Mouse (Mus musculus) thymus, adult 2 months (tissue): ENCODE data around the gene Olfr821.

Experiments
- CTCF ChIP-seq: fragments of 200-500 bp; IDR thresholded peaks from 2 replicates; pipeline ENCODE4 v1.5.1; 2012; ENCODE audit warnings: mild to moderate bottlenecking, control low read depth, low read length, moderate library complexity, borderline replicate concordance; ENCODE audit not compliant: control insufficient read depth, poor library complexity, insufficient read depth; ENCODE audit errors: extremely low read depth
- POLR2A ChIP-seq: fragments of 200-500 bp; IDR thresholded peaks from 2 replicates; pipeline ENCODE4 v1.6.1; 2012; ENCODE audit warnings: mild to moderate bottlenecking, low read length, control low read depth, moderate library complexity; ENCODE audit not compliant: control insufficient read depth, poor library complexity, insufficient read depth; ENCODE audit errors: extremely low read depth

GRCm38 (mm10) chr10:130030048-130030447, at the start of gene Olfr821:
- TF ChIP-seq CTCF: no peak
- no peak for TF ChIP-seq POLR2A
